Comparison of ENCODE assay signal across 22 mouse cellular contexts in the genomic region with DNA sequence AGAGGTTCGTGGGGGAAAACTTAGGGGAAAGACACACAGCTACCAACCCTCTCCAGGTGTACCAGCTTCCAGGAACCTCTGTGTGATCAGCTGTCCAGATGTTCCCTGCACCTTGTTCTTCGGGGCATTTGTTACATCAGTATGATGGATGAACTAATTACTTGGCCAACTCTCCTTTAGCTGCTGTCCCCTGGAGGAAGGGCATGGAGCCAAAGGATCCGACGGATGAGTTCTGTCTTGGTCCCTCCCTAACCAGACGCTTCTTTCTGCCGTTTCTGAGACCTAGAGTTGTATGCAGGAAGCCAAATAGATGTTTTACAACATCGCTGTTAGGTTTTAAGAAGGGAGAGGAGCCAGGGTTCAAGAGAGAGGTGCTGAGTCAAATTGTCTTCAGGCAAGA. TPM values are rescaled to one million over a fixed set of nuclear protein-coding genes. Genes with fewer than 3 reads are reported as not detected.
DNase-seq lines count a peak whose midpoint lies in the region; ATAC-seq and TF ChIP-seq lines count a peak whose summit lies in the region.
"Had no signal": no experiment of that assay in that cellular context is flagged by ENCODE, and none has a peak within 500 bp of the region (broad histone marks: within the 10 kb centered on the region; RNA-seq: fewer than 3 reads in every experiment).

No protein-coding gene starts in this region.

- H3K9me3 ChIP-seq in lung, embryonic 14.5 days (ENCODE audit: low read depth, low read length): no peaks in the 10 kb centered on the region
- H3K9me3 ChIP-seq: embryonic facial prominence, embryonic 13.5 days; forebrain, embryonic 12.5 days; heart, embryonic 15.5 days; hindbrain, embryonic 13.5 days had no signal

- no peak overlapping the region for H3K4me2 ChIP-seq in lung, embryonic 14.5 days
- H3K4me2 ChIP-seq: embryonic facial prominence, embryonic 13.5 days; forebrain, embryonic 12.5 days; heart, embryonic 11.5 days; heart, embryonic 15.5 days; hindbrain, embryonic 13.5 days had no signal

- ATAC-seq in lung, embryonic 14.5 days (ENCODE audit: insufficient read depth): no peak
- ATAC-seq: CD4-positive, CD25-positive, alpha-beta regulatory T cell, adult 4 months; forebrain, embryonic 16.5 days; intestine, embryonic 16.5 days had no signal

- no peak for TF ChIP-seq CTCF in lung, embryonic 14.5 days (IDR thresholded peaks at IDR 0.05; ENCODE audit: low read depth)

- H3K4me3 ChIP-seq in lung, embryonic 14.5 days (ENCODE audit: low read depth, low read length): no peak overlapping the region
- H3K4me3 ChIP-seq: embryonic facial prominence, embryonic 13.5 days; forebrain, embryonic 12.5 days; gastrocnemius, adult 2 months; heart, adult 2 months; heart, embryonic 15.5 days; hindbrain, embryonic 13.5 days had no signal

- H3K4me1 ChIP-seq in lung, embryonic 14.5 days (ENCODE audit: insufficient read depth): peaks cover 4% of the 10 kb centered on the region
- H3K4me1 ChIP-seq: forebrain, embryonic 12.5 days had no signal

- H3K27ac ChIP-seq in lung, embryonic 14.5 days (ENCODE audit: low read depth): no peak overlapping the region
- H3K27ac ChIP-seq: embryonic facial prominence, embryonic 13.5 days; forebrain, embryonic 12.5 days; gastrocnemius, adult 2 months; heart, adult 2 months; heart, embryonic 15.5 days; hindbrain, embryonic 13.5 days had no signal

- intact Hi-C loops in gastrocnemius, postnatal 14 days (cut with DNase I; ENCODE audit: low total_unique reads): loop anchor here (2.0 kb wide), 1 partner anchor 18 kb away; no protein-coding TSS in a partner anchor

- no peaks in the 10 kb centered on the region for H3K36me3 ChIP-seq in lung, embryonic 14.5 days (ENCODE audit: insufficient read depth)
- H3K36me3 ChIP-seq: embryonic facial prominence, embryonic 13.5 days; forebrain, embryonic 12.5 days; heart, embryonic 15.5 days; hindbrain, embryonic 13.5 days had no signal

- 37% methylated on average over 7 of the region's 7 CpGs for WGBS in lung, embryonic 14.5 days

- DNase-seq in gastrocnemius, postnatal 14 days: peak; percentile 11
- DNase-seq in gastrocnemius, adult 8-10 months (ENCODE audit: low spot score in 2 of 2): no peak
- peak; percentile 14 for DNase-seq in lung, embryonic 14.5 days
- DNase-seq in lung, postnatal 25 days (ENCODE audit: low spot score): no peak
- DNase-seq in 3T3-L1 (ENCODE audit: low read depth, low spot score): peak; percentile 47
- peak; percentile 1 for DNase-seq in ES-CJ7 (ENCODE audit: low read depth, low spot score)
- DNase-seq: adrenal gland, postnatal 10 days; B cell, adult 2 months; cerebellum, adult 2 months; cerebellum, postnatal 36 days; gastrocnemius, adult 2 months; heart, adult 2 months; heart, postnatal 14 days had no signal

- no peaks in the 10 kb centered on the region for H3K27me3 ChIP-seq in lung, embryonic 14.5 days (ENCODE audit: insufficient read depth, low read length)
- H3K27me3 ChIP-seq: embryonic facial prominence, embryonic 13.5 days; forebrain, embryonic 12.5 days; heart, embryonic 15.5 days; hindbrain, embryonic 13.5 days had no signal

- H3K9ac ChIP-seq in lung, embryonic 14.5 days: no peak overlapping the region
- H3K9ac ChIP-seq: embryonic facial prominence, embryonic 13.5 days; forebrain, embryonic 12.5 days; heart, embryonic 15.5 days; hindbrain, embryonic 13.5 days had no signal

RNA-seq across cellular contexts. Expression of a gene that starts 12.8 kb away (rescaled TPM):
- not detected for total RNA-seq in gastrocnemius, postnatal 14 days (2021)
- not detected for total RNA-seq in gastrocnemius, adult 8-10 months (2022)
- polyA plus RNA-seq in lung, embryonic 14.5 days (2014; fragmentation: Nextera tagmentation; extraction: Ambion mirVana): 0.26 and 0.38 TPM in 2 replicates
- total RNA-seq: gastrocnemius, adult 2 months; hematopoietic stem cell, adult 5-6 weeks had no signal
- polyA plus RNA-seq: CD4-positive, CD25-positive, alpha-beta regulatory T cell, adult 4 months; cerebellum, adult 2 months had no signal

RNA-seq across cellular contexts. Expression of a gene that starts 43.5 kb away (rescaled TPM):
- 10 to 100 TPM; 15.4 to 18.3 TPM for total RNA-seq in gastrocnemius, postnatal 14 days (2021)
- 10 to 100 TPM; 15.6 to 19.5 (median 18.7) TPM for total RNA-seq in gastrocnemius, adult 8-10 months (2022)
- polyA plus RNA-seq in lung, embryonic 14.5 days (2014; fragmentation: Nextera tagmentation; extraction: Ambion mirVana): 74.7 and 85.6 TPM in 2 replicates

Comparison
In these comparisons a context has a peak if more than half of its experiments do, and no peak if none do; other contexts are left out.
1. DNase-seq: peak in gastrocnemius, postnatal 14 days (single experiment), lung, embryonic 14.5 days (single experiment), 3T3-L1 (single experiment) and ES-CJ7 (single experiment); none in gastrocnemius, adult 8-10 months (0 of 2) and lung, postnatal 25 days (single experiment).